Mouse (Mus musculus) bone marrow macrophage, adult 2 months (primary cell): ENCODE data around the gene Gprin2.

ENCODE experiments used
- CTCF ChIP-seq: IDR thresholded peaks from 2 replicates; pipeline ENCODE4 v1.5.1; 2012; ENCODE audit warnings: low read depth, mild to moderate bottlenecking, low read length, moderate library complexity
- POLR2A ChIP-seq: IDR thresholded peaks from 2 replicates; pipeline ENCODE4 v1.6.1; 2012; ENCODE audit warnings: mild to moderate bottlenecking, low read depth, low read length, borderline replicate concordance

- TF ChIP-seq POLR2A: no peak
- no peak for TF ChIP-seq CTCF
These were observed 20.1 kb upstream of the Gprin2 start for GRCm38 (mm10) chr14:34221416-34222077.
